Mouse (Mus musculus) hindbrain, postnatal 0 days (tissue): Measurements from ENCODE around the gene Galnt18. TPM values are rescaled to one million over a fixed set of nuclear protein-coding genes. Genes with fewer than 3 reads are reported as not detected.

Experiments used
- ATAC-seq: fragments of 200-750 bp; cut with Nextera tagmentation; 2 replicates; pipeline ENCODE4 v1.8.0; 2017; ENCODE audit warnings: mild to moderate bottlenecking, moderate TSS enrichment, moderate library complexity
- DNase-seq: peaks from one replicate; pipeline ENCODE4 v3.0.0-alpha.2; 2015; ENCODE audit warnings: low spot score
- H3K27ac ChIP-seq: fragments of 300-500 bp; sonication (generic); 2 replicates; pipeline ENCODE4 v1.5.1; 2014; ENCODE audit warnings: mild to moderate bottlenecking
- H3K27me3 ChIP-seq: fragments of 300-500 bp; sonication (generic); 2 replicates; pipeline ENCODE4 v1.6.1; 2014; ENCODE audit warnings: low read length, mixed read lengths; ENCODE audit not compliant: insufficient read depth
- H3K36me3 ChIP-seq: fragments of 300-500 bp; sonication (generic); 2 replicates; pipeline ENCODE4 v1.6.1; 2014; ENCODE audit warnings: low read length, mixed read lengths; ENCODE audit not compliant: insufficient read depth
- H3K4me1 ChIP-seq: fragments of 300-500 bp; sonication (generic); 2 replicates; pipeline ENCODE4 v1.6.1; 2014; ENCODE audit warnings: antibody characterized with exemption, low read length, mixed read lengths; ENCODE audit not compliant: insufficient read depth
- H3K4me2 ChIP-seq: fragments of 300-500 bp; sonication (generic); 2 replicates; pipeline ENCODE4 v1.6.1; 2014; ENCODE audit warnings: low read depth, mild to moderate bottlenecking, low read length, moderate library complexity, mixed read lengths
- H3K4me3 ChIP-seq: fragments of 300-500 bp; sonication (generic); 2 replicates; pipeline ENCODE4 v1.5.1; 2014; ENCODE audit warnings: low read length
- H3K9ac ChIP-seq: fragments of 300-500 bp; sonication (generic); replicated peaks from 2 replicates; pipeline ENCODE4 v1.6.1; 2014; ENCODE audit warnings: mild to moderate bottlenecking, low read length, moderate library complexity, mixed read lengths
- H3K9me3 ChIP-seq: fragments of 300-500 bp; sonication (generic); 2 replicates; pipeline ENCODE4 v1.6.1; 2016; ENCODE audit warnings: low read length, mixed read lengths
- CTCF ChIP-seq: IDR thresholded peaks from 2 replicates; pipeline ENCODE4 v1.5.1; 2016; ENCODE audit warnings: antibody characterized with exemption, control low read depth, low read depth
- WGBS: fragments of 180-500 bp; shearing (Covaris S2); extraction: QIAGEN DNeasy Blood & Tissue Kit; methylation state at CpG from one replicate; pipeline ENCODE4 v1.1.7; 2014; 5-methylcytosine and 5-hydroxymethylcytosine counted together
- polyA plus RNA-seq: library from polyadenylated mRNA; unstranded; fragments of >200 nt; fragmentation: Nextera tagmentation; extraction: Ambion mirVana; gene quantifications from 2 replicates; pipeline ENCODE4 v1.2.1, GENCODE M21; 2015
- total RNA-seq: library from RNA; depleted of rRNA; stranded (reverse); fragments of >200 nt; gene quantifications from 2 replicates; pipeline ENCODE4 v1.2.3, GENCODE M21; 2014

The Galnt18 gene
- total and polyA plus RNA-seq, 2 experiments from 2014 or later, result 15.8 to 22.7 TPM

DNA sequence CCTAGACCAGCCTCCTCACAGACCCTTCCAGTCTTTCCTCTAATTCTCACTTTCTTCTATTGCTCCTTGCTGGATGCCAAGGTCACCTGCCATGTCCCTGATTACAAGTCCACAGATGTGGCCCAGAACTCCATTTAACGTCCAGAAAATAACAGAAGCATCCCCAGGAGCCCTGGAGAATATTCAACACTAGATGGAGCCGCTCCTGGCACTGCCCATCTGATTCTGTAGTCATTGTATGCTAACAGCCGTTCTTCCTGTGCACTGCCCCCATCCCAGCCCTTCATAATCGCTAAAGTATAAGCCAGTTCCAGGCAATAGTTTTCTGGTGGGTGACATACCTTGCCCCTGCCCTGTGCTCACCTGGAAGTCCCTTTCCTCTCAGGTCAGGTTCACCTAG is 69.5 kb downstream of the Galnt18 start:
- Histone ChIP-seq H3K4me1 (no peaks in the 10 kb centered on the region), H3K9me3 (no peaks in the 10 kb centered on the region), H3K4me3 (no peak overlapping the region), H3K4me2 (no peak overlapping the region), H3K36me3 (no peaks in the 10 kb centered on the region), H3K27me3 (no peaks in the 10 kb centered on the region), H3K27ac (no peak overlapping the region), H3K9ac (no peak overlapping the region)
- ATAC-seq (no peak), DNase-seq (peak; percentile 59)
- peak; percentile 60 for TF ChIP-seq CTCF
- WGBS, result 40% methylated on average over 4 of the region's 4 CpGs

DNA sequence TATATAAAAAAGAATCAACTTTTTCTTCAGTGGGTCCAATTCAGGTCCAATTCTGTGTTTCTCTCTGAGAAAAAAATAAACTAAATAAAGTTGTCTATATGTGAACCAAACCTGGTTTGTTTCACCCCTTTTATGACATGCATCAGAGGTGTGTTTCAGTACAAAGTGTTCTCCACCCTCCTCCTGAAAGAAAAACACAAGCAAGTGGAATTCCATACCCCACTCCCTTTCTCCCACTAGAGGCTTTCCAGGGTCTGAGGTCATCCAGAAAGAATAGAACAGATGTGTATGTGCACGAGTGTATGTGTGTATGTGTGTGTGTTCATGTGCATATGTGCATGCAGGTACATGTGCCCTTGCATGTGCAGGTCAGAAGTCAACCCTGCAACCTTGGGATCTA is 71.2 kb downstream of the Galnt18 start:
- Histone ChIP-seq H3K4me2 (no peak overlapping the region), H3K4me3 (no peak overlapping the region)

DNA sequence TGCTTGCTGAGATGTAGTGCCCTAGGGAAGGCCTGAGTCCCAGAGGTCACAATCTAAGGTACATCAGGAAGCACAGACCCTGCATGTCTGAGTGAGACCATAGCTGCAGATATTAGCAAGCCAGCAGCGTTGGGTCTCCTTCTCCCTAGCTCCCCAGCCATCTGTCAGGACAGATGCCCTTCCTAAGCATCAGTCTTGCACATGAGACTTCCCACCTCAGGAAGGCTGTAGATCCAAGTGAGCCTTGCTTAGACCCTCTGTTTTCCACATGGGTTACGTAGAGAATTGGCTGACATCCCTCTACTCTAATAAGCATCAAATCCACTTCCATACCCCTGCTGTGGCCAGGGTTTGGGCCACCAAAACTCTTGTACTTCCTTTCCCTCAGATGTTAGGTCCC is 76.8 kb downstream of the Galnt18 start:
- no peak for TF ChIP-seq CTCF
- no peaks in the 10 kb centered on the region for H3K9me3 ChIP-seq
- no peaks in the 10 kb centered on the region for H3K27me3 ChIP-seq
- ATAC-seq (no peak), DNase-seq (peak; percentile 42)
- no peaks in the 10 kb centered on the region; the same call in 1 of the 2 replicates for H3K4me1 ChIP-seq
- H3K9ac ChIP-seq, result no peak overlapping the region
- no peak overlapping the region for H3K27ac ChIP-seq
- no peaks in the 10 kb centered on the region for H3K36me3 ChIP-seq
- H3K4me2 ChIP-seq, result no peak overlapping the region
- no peak overlapping the region for H3K4me3 ChIP-seq
- 64% methylated on average over 2 of the region's 2 CpGs for WGBS

More for the DNA sequence above, 71.2 kb downstream of the Galnt18 start:
- Histone ChIP-seq H3K27ac (no peak overlapping the region), H3K27me3 (no peaks in the 10 kb centered on the region), H3K9ac (no peak overlapping the region), H3K9me3 (no peaks in the 10 kb centered on the region), H3K36me3 (no peaks in the 10 kb centered on the region), H3K4me1 (no peaks in the 10 kb centered on the region)
- no peak for TF ChIP-seq CTCF
- ATAC-seq (no peak), DNase-seq (no peak)
- 65% methylated on average over 1 of the region's 1 CpGs for WGBS

DNA sequence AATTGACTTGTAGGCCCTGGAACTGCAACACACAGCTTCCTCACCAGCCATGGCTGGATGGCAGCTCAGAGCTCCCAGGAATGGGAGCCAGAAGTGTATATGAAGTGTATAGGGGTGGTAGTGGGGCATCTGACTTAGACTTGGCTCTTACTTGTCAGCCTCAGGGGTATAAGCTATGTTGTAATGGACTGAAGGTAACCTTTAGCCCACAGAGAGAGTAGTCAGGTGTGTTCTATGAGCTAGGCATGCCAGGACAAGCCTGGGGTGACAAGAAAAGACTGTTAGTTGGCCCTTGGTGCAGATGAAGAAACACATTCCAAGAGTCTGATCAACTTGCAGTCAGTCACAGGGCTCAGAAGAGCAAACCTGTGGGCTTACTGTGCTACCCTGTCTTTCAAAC is 78.0 kb downstream of the Galnt18 start:
- Histone ChIP-seq H3K27me3 (no peaks in the 10 kb centered on the region), H3K9ac (no peak overlapping the region), H3K4me3 (no peak overlapping the region), H3K4me2 (no peak overlapping the region), H3K36me3 (no peaks in the 10 kb centered on the region), H3K4me1 (no peaks in the 10 kb centered on the region; the same call in 1 of the 2 replicates), H3K9me3 (no peaks in the 10 kb centered on the region), H3K27ac (no peak overlapping the region)
- no peak for TF ChIP-seq CTCF
- DNase-seq (no peak), ATAC-seq (no peak)

DNA sequence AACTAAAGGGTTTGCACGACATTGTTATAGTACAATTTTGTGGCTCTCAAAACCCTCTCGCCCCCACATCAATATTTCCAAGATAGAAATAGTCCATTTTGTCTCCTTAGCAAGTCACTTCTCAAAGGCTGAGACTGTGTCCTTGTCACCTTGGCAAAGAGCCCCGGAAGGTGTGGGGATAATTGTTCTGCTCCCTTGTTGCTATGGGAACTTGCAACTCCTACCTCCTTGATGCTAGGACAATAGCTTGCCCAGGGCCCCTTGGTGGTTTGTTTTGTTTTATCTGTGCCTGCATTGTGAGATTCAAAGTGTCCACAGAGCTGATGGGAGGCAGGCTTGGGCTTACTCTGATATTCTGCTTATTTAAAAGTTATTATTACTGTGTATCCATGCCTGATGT is 80.3 kb downstream of the Galnt18 start:
- Histone ChIP-seq H3K36me3 (no peaks in the 10 kb centered on the region), H3K9me3 (no peaks in the 10 kb centered on the region), H3K4me3 (no peak overlapping the region), H3K4me1 (peaks cover 1% of the 10 kb centered on the region; the same call in 1 of the 2 replicates), H3K4me2 (no peak overlapping the region), H3K27ac (no peak overlapping the region), H3K9ac (no peak overlapping the region), H3K27me3 (no peaks in the 10 kb centered on the region)
- no peak for TF ChIP-seq CTCF
- peak; percentile 51 for DNase-seq
- ATAC-seq, result no peak
- WGBS, result 43% methylated on average over 3 of the region's 3 CpGs

DNA sequence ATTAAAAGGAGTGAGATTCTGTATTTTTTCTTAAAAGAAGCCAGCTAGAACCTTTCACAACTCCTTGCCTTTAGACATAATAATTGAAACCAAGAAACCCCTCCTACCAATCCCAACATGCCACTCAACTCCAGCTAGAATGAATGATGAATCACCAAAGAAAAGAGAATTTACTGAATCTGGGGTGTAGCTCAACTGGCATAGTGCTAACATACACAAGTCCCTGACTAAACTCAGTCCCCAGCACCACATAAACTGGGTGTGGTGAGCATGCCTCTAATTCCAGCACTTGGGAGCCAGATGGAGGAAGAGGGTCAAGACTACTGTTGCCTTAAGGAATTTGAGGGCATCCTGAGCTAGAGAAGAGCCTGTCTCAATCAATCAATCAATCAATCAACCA is 83.6 kb downstream of the Galnt18 start:
- DNase-seq (no peak), ATAC-seq (no peak)
- Histone ChIP-seq H3K4me3 (no peak overlapping the region), H3K4me1 (peaks cover 20% of the 10 kb centered on the region), H3K9me3 (no peaks in the 10 kb centered on the region), H3K9ac (no peak overlapping the region), H3K4me2 (no peak overlapping the region), H3K27ac (no peak overlapping the region), H3K27me3 (no peaks in the 10 kb centered on the region), H3K36me3 (no peaks in the 10 kb centered on the region)
- TF ChIP-seq CTCF, result no peak

DNA sequence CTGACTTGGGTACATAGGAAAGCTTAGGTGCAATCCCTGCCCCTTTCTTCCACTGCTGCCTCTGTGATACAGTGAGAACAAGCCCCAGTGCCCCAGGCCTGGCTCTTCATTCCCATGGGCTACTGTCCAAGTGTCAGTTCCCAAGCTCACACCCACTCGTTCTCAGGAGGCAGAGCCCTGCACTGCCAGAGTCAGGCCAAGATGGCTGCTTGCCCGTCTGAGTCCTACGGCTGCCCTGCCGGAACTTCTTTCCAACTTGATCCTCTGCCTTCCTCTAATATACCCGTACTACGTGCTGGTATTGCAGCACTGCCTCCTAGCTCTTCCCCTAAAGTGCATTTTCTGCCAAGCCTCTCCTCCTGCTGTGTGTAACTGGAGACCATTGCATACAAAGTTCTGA is 85.5 kb downstream of the Galnt18 start:
- Histone ChIP-seq H3K27me3 (no peaks in the 10 kb centered on the region), H3K4me2 (no peak overlapping the region), H3K4me1 (peaks cover 20% of the 10 kb centered on the region; the same call in 1 of the 2 replicates), H3K27ac (no peak overlapping the region), H3K9me3 (no peaks in the 10 kb centered on the region), H3K9ac (no peak overlapping the region), H3K36me3 (no peaks in the 10 kb centered on the region), H3K4me3 (no peak overlapping the region)
- TF ChIP-seq CTCF, result no peak
- WGBS, result 46% methylated on average over 6 of the region's 6 CpGs
- ATAC-seq, result peak; percentile 50
- peak; percentile 75 for DNase-seq
